Mouse (Mus musculus) midbrain, embryonic 11.5 days (tissue): ENCODE measurements around the gene Il25. TPM values are rescaled to one million over a fixed set of nuclear protein-coding genes. Genes with fewer than 3 reads are reported as not detected.

Source experiments
- ATAC-seq: fragments of 200-750 bp; cut with Nextera tagmentation; 2 replicates; pipeline ENCODE4 v1.8.0; 2017; ENCODE audit warnings: moderate TSS enrichment, moderate library complexity; ENCODE audit not compliant: low FRiP score
- DNase-seq: peaks from one replicate; pipeline ENCODE4 v3.0.0; 2015; ENCODE audit warnings: low spot score; ENCODE audit errors: missing footprints
- H3K27ac ChIP-seq: fragments of 300-500 bp; sonication (generic); 2 replicates; pipeline ENCODE4 v1.5.1; 2014; ENCODE audit warnings: low read depth, low read length
- H3K27me3 ChIP-seq: fragments of 300-500 bp; sonication (generic); 2 replicates; pipeline ENCODE4 v1.6.1; 2014; ENCODE audit warnings: mild to moderate bottlenecking, low read length, moderate library complexity, mixed read lengths; ENCODE audit not compliant: control insufficient read depth, insufficient read depth
- H3K36me3 ChIP-seq: fragments of 300-500 bp; sonication (generic); 2 replicates; pipeline ENCODE4 v1.6.1; 2014; ENCODE audit warnings: mild to moderate bottlenecking, low read length, moderate library complexity, mixed read lengths; ENCODE audit not compliant: control insufficient read depth, insufficient read depth
- H3K4me1 ChIP-seq: fragments of 300-500 bp; sonication (generic); 2 replicates; pipeline ENCODE4 v1.6.1; 2014; ENCODE audit warnings: low read length; ENCODE audit not compliant: control insufficient read depth, insufficient read depth
- H3K4me2 ChIP-seq: fragments of 300-500 bp; sonication (generic); 2 replicates; pipeline ENCODE4 v1.6.1; 2014; ENCODE audit warnings: mild to moderate bottlenecking, moderate library complexity
- H3K4me3 ChIP-seq: fragments of 300-500 bp; sonication (generic); 2 replicates; pipeline ENCODE4 v1.5.1; 2014; ENCODE audit warnings: low read depth, low read length
- H3K9ac ChIP-seq: fragments of 300-500 bp; sonication (generic); 2 replicates; pipeline ENCODE4 v1.6.1; 2014; ENCODE audit warnings: low read length
- H3K9me3 ChIP-seq: fragments of 300-500 bp; sonication (generic); 2 replicates; pipeline ENCODE4 v1.6.1; 2016; ENCODE audit warnings: low read length; ENCODE audit not compliant: control insufficient read depth
- WGBS: fragments of 180-500 bp; shearing (Covaris S2); extraction: QIAGEN DNeasy Blood & Tissue Kit; methylation state at CpG from one replicate; pipeline ENCODE4 v1.1.7; 2014; 5-methylcytosine and 5-hydroxymethylcytosine counted together
- polyA plus RNA-seq: library from polyadenylated mRNA; unstranded; fragments of >200 nt; fragmentation: Nextera tagmentation; extraction: Ambion mirVana; gene quantifications from 2 replicates; pipeline ENCODE4 v1.2.1, GENCODE M21; 2014

Gene Il25
- polyA plus RNA-seq, 1 experiment from 2014 or later = not detected

DNA sequence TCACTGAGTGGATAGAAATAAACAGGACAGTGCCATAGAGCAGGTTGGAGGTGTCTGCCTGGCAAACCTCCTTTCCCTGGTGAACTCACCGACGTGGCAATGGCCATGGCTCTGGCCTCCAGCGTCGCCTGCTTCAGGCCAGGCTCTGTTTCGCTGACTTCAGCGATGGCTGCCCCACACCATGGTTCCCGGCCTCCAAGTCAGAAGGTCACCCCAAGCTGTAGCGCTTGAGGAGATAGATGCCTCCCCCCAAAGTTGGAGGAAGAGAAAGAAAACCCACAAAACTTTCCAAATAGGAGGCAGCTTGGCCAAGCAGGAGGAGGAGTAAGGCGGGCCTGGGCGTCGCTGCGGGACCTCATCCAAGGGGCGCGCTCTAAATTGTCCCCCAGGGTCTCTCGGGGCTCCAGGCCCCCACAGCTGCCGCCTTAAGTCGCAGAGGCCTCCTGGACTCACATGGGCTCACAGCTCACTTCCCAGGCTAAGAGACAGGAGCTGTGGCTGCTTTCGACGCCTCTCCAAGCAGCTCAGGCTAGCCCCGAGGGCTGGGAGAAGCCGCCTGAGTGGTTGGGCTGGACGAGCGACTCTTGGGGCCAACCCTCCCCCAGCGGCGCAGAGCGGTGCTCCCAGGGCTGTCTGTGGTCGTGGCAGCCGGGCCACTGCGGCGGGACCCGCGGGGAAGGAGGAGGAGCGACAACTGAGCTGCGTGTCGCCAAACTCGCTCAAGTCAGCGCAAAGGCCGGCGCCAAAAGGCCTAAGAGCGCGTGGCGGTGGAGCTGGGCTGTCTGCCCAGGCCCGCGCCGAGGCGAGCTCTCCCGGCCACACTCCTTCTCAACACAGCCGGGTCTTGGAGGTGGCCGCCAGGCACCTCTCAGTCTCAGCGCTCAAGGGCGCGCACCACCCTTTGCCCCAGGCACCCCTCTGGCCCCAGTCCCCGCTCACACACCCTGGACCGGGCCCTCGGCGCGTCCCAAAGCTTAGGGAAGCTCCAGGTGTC lies 6.8 kb upstream of the Il25 start, which contains the start of gene Efs:
Efs (minus strand) TSS at position 778 of the 994 bp plus-strand sequence.
- H3K4me3 ChIP-seq = peak within 1 kb of the TSS; percentile 52
- H3K36me3 ChIP-seq = peaks cover 4% of the 10 kb centered on the region
- peak; percentile 97 for DNase-seq
- H3K27me3 ChIP-seq = no peaks in the 10 kb centered on the region
- ATAC-seq = peak; percentile 64
- WGBS = 2% methylated on average over 53 of the region's 57 CpGs
- peak within 1 kb of the TSS; percentile 98 for H3K27ac ChIP-seq
- H3K4me2 ChIP-seq = peak within 1 kb of the TSS; percentile 95
- H3K9me3 ChIP-seq = peaks cover 9% of the 10 kb centered on the region
- peak within 1 kb of the TSS; percentile 97 for H3K9ac ChIP-seq
- H3K4me1 ChIP-seq = peaks cover 34% of the 10 kb centered on the region

DNA sequence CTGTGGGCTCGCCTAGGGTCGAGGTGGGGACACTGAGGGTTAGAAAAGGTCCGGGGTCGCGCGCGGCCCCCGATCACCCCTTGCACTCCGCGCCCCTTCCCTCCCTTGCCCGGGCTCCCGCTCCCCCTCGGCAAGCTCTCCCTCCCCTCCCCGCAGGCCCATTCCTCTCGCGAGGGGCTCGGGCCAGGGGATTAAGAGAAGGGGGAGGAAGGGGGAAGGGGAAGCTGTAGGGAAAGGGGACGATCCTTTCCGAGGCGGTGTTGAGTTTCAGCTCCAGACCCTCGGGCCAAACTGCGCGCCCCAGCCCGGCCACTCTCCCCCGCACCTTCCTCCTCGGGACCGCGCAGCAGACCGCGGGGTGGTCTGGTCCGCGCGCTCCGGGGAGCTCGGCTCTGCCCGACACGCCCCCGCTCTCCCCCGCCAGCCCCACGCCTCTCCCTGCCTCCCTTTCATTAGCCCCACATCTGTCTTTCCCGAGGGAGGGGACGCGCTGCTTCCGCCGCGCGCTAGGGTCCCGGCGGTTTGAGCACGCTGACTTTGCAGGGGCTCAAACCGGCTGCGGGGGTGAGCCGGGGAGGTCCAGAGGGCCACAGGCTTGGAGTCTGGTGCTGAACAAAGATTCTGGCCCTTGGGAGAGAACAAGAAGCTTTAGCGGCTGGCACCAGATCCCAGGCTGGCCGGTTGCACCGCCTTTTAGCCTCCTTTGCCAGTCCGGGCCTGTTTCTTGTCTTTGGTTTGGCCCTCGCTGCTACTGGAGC lies 5.9 kb upstream of the Il25 start:
- H3K9ac ChIP-seq = peak overlapping the region; percentile 97
- peak; percentile 85 for ATAC-seq
- H3K36me3 ChIP-seq = no peaks in the 10 kb centered on the region; the same call in 1 of the 2 replicates
- DNase-seq = peak; percentile 98
- H3K9me3 ChIP-seq = peaks cover under 1% of the 10 kb centered on the region; the same call in 1 of the 2 replicates
- H3K27me3 ChIP-seq = no peaks in the 10 kb centered on the region
- peaks cover 34% of the 10 kb centered on the region for H3K4me1 ChIP-seq
- peak overlapping the region; percentile 95 for H3K4me2 ChIP-seq
- H3K27ac ChIP-seq = peak overlapping the region; percentile 98
- under 1% methylated on average over 41 of the region's 58 CpGs for WGBS
- H3K4me3 ChIP-seq = peak overlapping the region; percentile 52

DNA sequence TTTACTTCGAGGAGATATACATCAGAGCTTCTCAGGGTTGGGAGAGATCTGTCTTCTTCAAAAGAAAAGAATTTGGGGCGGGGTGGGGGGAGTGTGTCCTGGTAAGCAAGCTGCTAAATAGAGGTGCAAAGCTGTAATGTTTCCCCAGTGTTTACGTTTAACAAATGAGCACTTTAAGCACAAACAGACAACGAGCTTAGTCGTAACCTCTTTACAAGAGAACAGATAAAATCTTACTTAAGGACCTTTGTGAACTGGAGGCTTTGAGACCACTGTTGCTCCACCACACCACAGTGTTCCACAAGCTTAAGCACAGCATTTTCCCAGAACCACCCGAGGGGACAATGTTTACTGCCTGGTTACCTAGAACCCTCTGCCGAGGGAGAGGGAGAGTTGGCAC lies 5.2 kb upstream of the Il25 start:
- Histone ChIP-seq H3K36me3 (no peaks in the 10 kb centered on the region), H3K27me3 (no peaks in the 10 kb centered on the region), H3K27ac (peak overlapping the region; percentile 98), H3K4me1 (peaks cover 34% of the 10 kb centered on the region), H3K4me2 (peak overlapping the region; percentile 95), H3K4me3 (peak overlapping the region; percentile 52), H3K9me3 (no peaks in the 10 kb centered on the region), H3K9ac (peak overlapping the region; percentile 97)
- DNase-seq = peak; percentile 91
- WGBS = 11% methylated on average over 7 of the region's 7 CpGs
- no peak for ATAC-seq

DNA sequence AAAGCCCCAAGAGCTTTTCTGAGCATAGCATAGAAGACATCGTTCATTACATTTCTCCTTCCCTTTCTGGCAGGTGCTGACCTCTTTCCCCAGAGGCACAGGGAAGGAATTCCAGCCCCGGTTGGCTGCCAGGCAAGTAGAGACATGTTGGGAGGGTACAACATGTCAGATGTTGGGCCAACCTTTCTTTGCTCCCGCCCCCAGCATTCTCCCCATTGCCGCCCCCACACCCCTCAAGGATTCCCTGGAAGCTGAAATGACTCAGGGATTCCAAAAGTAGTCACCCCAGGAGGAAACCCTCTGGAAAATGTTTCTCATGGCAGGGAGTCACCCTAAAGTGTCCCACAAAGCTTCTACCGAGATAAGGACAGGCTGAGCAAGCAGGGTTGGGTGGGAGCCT lies 2.7 kb upstream of the Il25 start:
- no peak for ATAC-seq
- Histone ChIP-seq H3K4me3 (no peak overlapping the region), H3K9me3 (no peaks in the 10 kb centered on the region), H3K27ac (no peak overlapping the region), H3K4me1 (peaks cover 22% of the 10 kb centered on the region), H3K4me2 (no peak overlapping the region), H3K9ac (no peak overlapping the region), H3K36me3 (no peaks in the 10 kb centered on the region), H3K27me3 (no peaks in the 10 kb centered on the region)
- WGBS = 85% methylated on average over 5 of the region's 5 CpGs
- DNase-seq = no peak

DNA sequence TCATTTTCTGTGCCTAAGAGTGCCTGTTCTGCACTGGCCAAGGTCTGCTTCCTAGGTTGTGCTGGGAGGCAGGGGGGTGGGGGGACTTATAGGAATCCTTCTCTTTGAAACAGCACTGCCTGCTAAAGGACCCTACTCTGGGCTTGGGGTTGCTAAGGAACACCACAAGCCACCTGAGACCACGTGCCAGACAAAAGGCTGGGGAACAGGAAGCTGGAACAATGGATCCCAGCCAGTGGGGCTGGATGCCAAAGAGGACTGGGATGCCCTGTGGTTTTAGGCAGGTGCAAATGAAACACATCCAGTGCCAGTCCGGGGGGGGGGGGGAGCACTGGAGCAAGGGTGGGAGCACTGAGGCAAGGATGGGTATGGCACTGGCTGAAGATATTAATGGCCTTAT lies 2.1 kb upstream of the Il25 start:
- Histone ChIP-seq H3K4me3 (no peak overlapping the region), H3K36me3 (no peaks in the 10 kb centered on the region), H3K4me1 (peaks cover 16% of the 10 kb centered on the region), H3K27ac (no peak overlapping the region), H3K9me3 (no peaks in the 10 kb centered on the region), H3K4me2 (no peak overlapping the region), H3K27me3 (no peaks in the 10 kb centered on the region), H3K9ac (no peak overlapping the region)
- ATAC-seq (no peak), DNase-seq (no peak)
- 8% methylated on average over 2 of the region's 2 CpGs for WGBS

DNA sequence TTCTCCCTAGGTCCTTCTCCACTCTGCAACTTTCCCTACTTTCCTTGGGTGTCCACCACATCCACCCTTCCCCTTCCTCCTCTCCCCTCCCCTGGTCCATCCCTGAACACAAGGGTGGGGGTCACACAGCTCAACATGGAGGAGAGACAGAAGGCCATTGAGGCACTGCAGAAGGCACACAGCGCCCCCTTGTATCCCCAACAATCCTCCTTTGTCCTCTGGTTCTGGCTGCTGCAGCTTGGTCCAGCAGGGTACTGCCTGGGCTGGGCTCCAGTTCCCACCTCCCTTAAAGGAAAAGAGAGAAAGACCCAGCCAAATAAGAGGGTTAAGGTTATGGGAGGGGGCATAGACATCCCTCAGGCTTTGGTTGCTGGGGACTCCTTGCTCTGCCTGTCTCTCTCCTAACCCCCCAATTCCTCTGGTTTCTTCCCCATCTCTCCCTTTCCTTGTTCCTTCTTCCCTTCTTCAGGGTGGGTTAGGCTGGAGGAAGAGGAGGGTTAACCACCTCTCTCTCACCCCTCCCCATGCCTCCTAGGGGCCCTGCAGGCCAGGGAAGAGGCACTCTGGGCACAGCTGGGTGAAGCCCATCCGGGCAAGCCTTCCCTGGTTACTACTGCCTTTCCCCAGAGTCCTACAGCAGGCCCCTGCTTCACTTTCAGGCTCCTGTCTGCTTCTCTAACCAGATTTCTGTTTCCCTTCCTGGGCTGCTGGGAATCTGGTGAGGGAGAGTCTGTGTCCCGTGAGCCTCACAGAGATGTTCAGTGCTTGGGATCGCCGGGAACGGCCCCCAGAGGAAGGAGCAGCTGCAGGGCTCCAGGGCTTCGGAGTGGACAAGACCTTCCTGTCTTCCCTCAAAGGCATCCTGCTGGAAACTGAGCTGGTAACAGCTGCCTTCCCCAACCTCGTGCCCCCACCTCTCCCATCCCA lies 3.7 kb downstream of the Il25 start, which contains the start of gene Cmtm5:
Cmtm5 (plus strand) TSS at position 358 of the 927 bp plus-strand sequence.
- Histone ChIP-seq H3K27me3 (no peaks in the 10 kb centered on the region), H3K4me1 (no peaks in the 10 kb centered on the region; the same call in 1 of the 2 replicates), H3K9ac (0 out of 2 replicates have a peak within 1 kb of the TSS, but pooled peaks have one; percentile 34), H3K4me2 (no peak within 1 kb of the TSS), H3K36me3 (no peaks in the 10 kb centered on the region), H3K9me3 (no peaks in the 10 kb centered on the region), H3K4me3 (no peak within 1 kb of the TSS), H3K27ac (no peak within 1 kb of the TSS)
- DNase-seq (no peak), ATAC-seq (0 out of 2 replicates have a peak, but pooled peaks have one; percentile 7)
- WGBS = 50% methylated on average over 8 of the region's 8 CpGs

DNA sequence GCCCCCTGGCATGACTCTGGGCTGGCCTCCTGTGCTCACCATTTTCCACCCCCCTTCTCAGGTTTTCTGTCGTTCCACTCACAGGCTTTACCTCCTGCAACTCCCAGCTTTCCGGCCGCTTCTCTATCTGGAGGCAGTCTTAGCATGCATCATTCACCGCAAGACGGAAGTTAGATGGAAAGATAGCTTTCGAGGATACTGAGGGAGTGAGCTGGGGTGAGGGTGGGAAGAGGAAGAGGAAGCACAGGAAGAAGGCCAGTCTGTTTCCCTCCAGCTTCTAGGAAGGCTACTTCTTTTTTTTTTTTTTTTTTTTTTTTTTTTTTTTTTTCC lies 4.3 kb downstream of the Il25 start:
- no peaks in the 10 kb centered on the region for H3K27me3 ChIP-seq
- DNase-seq = no peak
- no peak overlapping the region for H3K27ac ChIP-seq
- H3K9ac ChIP-seq = 0 out of 2 replicates have a peak overlapping the region, but pooled peaks have one; percentile 34
- no peaks in the 10 kb centered on the region for H3K36me3 ChIP-seq
- no peak overlapping the region for H3K4me3 ChIP-seq
- no peak for ATAC-seq
- H3K4me1 ChIP-seq = no peaks in the 10 kb centered on the region; the same call in 1 of the 2 replicates
- no peaks in the 10 kb centered on the region for H3K9me3 ChIP-seq
- WGBS = 64% methylated on average over 6 of the region's 6 CpGs
- H3K4me2 ChIP-seq = no peak overlapping the region
